Mouse (Mus musculus) bone marrow macrophage, adult 2 months (primary cell): Measurements from ENCODE around the gene Rab11fip4.

Experiments
- CTCF ChIP-seq: IDR thresholded peaks from 2 replicates; pipeline ENCODE4 v1.5.1; 2012; ENCODE audit warnings: low read depth, mild to moderate bottlenecking, low read length, moderate library complexity
- POLR2A ChIP-seq: IDR thresholded peaks from 2 replicates; pipeline ENCODE4 v1.6.1; 2012; ENCODE audit warnings: mild to moderate bottlenecking, low read depth, low read length, borderline replicate concordance

GRCm38 (mm10) chr11:79711766-79712369 lies 120.9 kb downstream of the Rab11fip4 start:
- TF ChIP-seq POLR2A (no peak), CTCF (no peak)
